Mouse (Mus musculus): ENCODE measurements around the gene Pja2. TPM values are rescaled to one million over a fixed set of nuclear protein-coding genes. Genes with fewer than 3 reads are reported as not detected.
"Not testable (repeated sequence)": the region's sequence is repeated elsewhere in the genome, so short reads cannot be mapped to it uniquely, and the experiment has no call there.

Pja2 gene
- polyA plus RNA-seq, 1 experiment from 2014 or later = 167 TPM

GRCm38 (mm10) chr17:64292740-64293139, 39.0 kb downstream of the Pja2 start:
- Histone ChIP-seq H3K27ac (ENCODE audit: low read length) (no peak overlapping the region), H3K27me3 (replicated peaks; ENCODE audit: control insufficient read depth, insufficient read depth, low read length) (no peaks in the 10 kb centered on the region), H3K4me2 (ENCODE audit: low read length) (no peak overlapping the region), H3K4me3 (replicated peaks; ENCODE audit: low read length) (no peak overlapping the region), H3K9ac (replicated peaks; ENCODE audit: low read depth, low read length) (no peak overlapping the region), H3K4me1 (replicated peaks; ENCODE audit: control insufficient read depth, insufficient read depth, low read length) (no peaks in the 10 kb centered on the region), H3K9me3 (ENCODE audit: control insufficient read depth, low read length) (no peaks in the 10 kb centered on the region), H3K36me3 (ENCODE audit: control insufficient read depth, insufficient read depth) (peaks cover 4% of the 10 kb centered on the region)
- ATAC-seq = no peak
- WGBS = 85% methylated on average over 8 of the region's 8 CpGs

DNA sequence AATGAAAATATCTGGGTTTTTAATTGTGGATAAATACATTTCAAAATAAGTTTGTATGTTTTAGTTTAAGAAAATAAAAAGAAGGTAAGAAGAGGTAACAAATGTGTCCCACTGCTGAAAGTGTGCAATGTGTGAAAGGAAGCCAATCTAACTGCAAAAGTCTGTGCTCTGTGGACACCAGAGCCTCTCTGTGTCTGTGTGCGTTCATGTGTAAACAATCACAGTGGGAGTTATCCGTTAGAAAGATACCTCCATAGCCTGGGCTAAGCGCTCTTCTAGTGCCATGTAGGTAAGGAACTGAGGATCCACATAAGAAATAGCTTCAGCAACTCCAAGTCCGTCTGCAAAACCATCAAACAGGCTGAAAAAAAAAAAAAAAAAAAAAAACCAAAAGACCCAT, 42.0 kb downstream of the Pja2 start:
- H3K4me3 ChIP-seq (replicated peaks; ENCODE audit: low read length) = no peak overlapping the region
- H3K9ac ChIP-seq (replicated peaks; ENCODE audit: low read depth, low read length) = no peak overlapping the region
- no peaks in the 10 kb centered on the region for H3K9me3 ChIP-seq (ENCODE audit: control insufficient read depth, low read length)
- no peak overlapping the region for H3K4me2 ChIP-seq (ENCODE audit: low read length)
- no peaks in the 10 kb centered on the region for H3K27me3 ChIP-seq (replicated peaks; ENCODE audit: control insufficient read depth, insufficient read depth, low read length)
- H3K4me1 ChIP-seq (replicated peaks; ENCODE audit: control insufficient read depth, insufficient read depth, low read length) = no peaks in the 10 kb centered on the region
- WGBS = 45% methylated on average over 4 of the region's 4 CpGs
- ATAC-seq = no peak
- H3K36me3 ChIP-seq (ENCODE audit: control insufficient read depth, insufficient read depth) = peaks cover 10% of the 10 kb centered on the region
- no peak overlapping the region for H3K27ac ChIP-seq (ENCODE audit: low read length)

GRCm38 (mm10) chr17:64288000-64288399, 43.7 kb downstream of the Pja2 start:
- Histone ChIP-seq H3K4me3 (replicated peaks; ENCODE audit: low read length) (no peak overlapping the region), H3K36me3 (ENCODE audit: control insufficient read depth, insufficient read depth) (peaks cover 20% of the 10 kb centered on the region), H3K9ac (replicated peaks; ENCODE audit: low read depth, low read length) (no peak overlapping the region), H3K4me2 (ENCODE audit: low read length) (no peak overlapping the region), H3K27ac (ENCODE audit: low read length) (no peak overlapping the region), H3K27me3 (replicated peaks; ENCODE audit: control insufficient read depth, insufficient read depth, low read length) (no peaks in the 10 kb centered on the region), H3K4me1 (replicated peaks; ENCODE audit: control insufficient read depth, insufficient read depth, low read length) (no peaks in the 10 kb centered on the region), H3K9me3 (ENCODE audit: control insufficient read depth, low read length) (no peaks in the 10 kb centered on the region)
- 79% methylated on average over 7 of the region's 7 CpGs for WGBS
- ATAC-seq = no peak

DNA sequence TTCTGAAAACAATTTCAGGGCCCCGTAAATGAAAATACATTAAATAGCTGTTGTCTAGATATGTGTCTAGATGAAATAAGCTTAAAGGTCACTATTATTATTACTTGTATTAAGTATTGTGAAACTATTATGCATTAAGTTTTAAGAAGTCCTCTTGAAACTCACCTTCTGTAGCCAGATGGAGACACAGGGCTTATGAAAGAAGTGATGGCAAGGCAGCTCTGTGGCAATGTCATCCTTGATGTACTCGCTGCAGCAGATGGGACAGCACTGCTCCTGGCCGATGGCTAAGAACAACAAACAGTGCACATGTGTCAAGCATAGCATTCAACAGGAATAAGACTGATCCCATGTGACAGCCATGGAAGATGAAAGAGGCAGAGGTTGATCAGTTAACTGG, 44.9 kb downstream of the Pja2 start:
- WGBS = 87% methylated on average over 3 of the region's 3 CpGs
- Histone ChIP-seq H3K4me2 (ENCODE audit: low read length) (no peak overlapping the region), H3K4me3 (replicated peaks; ENCODE audit: low read length) (no peak overlapping the region), H3K36me3 (ENCODE audit: control insufficient read depth, insufficient read depth) (peaks cover 20% of the 10 kb centered on the region), H3K27ac (ENCODE audit: low read length) (no peak overlapping the region), H3K9me3 (ENCODE audit: control insufficient read depth, low read length) (no peaks in the 10 kb centered on the region), H3K27me3 (replicated peaks; ENCODE audit: control insufficient read depth, insufficient read depth, low read length) (no peaks in the 10 kb centered on the region), H3K9ac (replicated peaks; ENCODE audit: low read depth, low read length) (no peak overlapping the region), H3K4me1 (replicated peaks; ENCODE audit: control insufficient read depth, insufficient read depth, low read length) (no peaks in the 10 kb centered on the region)
- no peak for ATAC-seq

- H3K27me3 ChIP-seq (replicated peaks; ENCODE audit: control insufficient read depth, insufficient read depth, low read length); H3K9ac ChIP-seq (replicated peaks; ENCODE audit: low read depth, low read length); H3K9me3 ChIP-seq (ENCODE audit: control insufficient read depth, low read length); H3K4me3 ChIP-seq (replicated peaks; ENCODE audit: low read length); ATAC-seq; H3K4me1 ChIP-seq (replicated peaks; ENCODE audit: control insufficient read depth, insufficient read depth, low read length); H3K4me2 ChIP-seq (ENCODE audit: low read length); H3K27ac ChIP-seq (ENCODE audit: low read length): not testable (repeated sequence)
- peaks cover 13% of the 10 kb centered on the region for H3K36me3 ChIP-seq (ENCODE audit: control insufficient read depth, insufficient read depth)
- 42% methylated on average over 3 of the region's 3 CpGs for WGBS
Measured at GRCm38 (mm10) chr17:64281368-64281767, 50.3 kb downstream of the Pja2 start.

- no peak for ATAC-seq
- no peaks in the 10 kb centered on the region; the same call in 1 of the 2 replicates for H3K36me3 ChIP-seq (ENCODE audit: control insufficient read depth, insufficient read depth)
- 83% methylated on average over 9 of the region's 9 CpGs for WGBS
Measured at GRCm38 (mm10) chr17:64277649-64278212, 54.0 kb downstream of the Pja2 start.

GRCm38 (mm10) chr17:64276666-64277065, 55.0 kb downstream of the Pja2 start:
- H3K36me3 ChIP-seq (ENCODE audit: control insufficient read depth, insufficient read depth) = no peaks in the 10 kb centered on the region; the same call in 1 of the 2 replicates
- H3K9me3 ChIP-seq (ENCODE audit: control insufficient read depth, low read length) = no peaks in the 10 kb centered on the region
- H3K9ac ChIP-seq (replicated peaks; ENCODE audit: low read depth, low read length) = no peak overlapping the region
- H3K27ac ChIP-seq (ENCODE audit: low read length) = no peak overlapping the region
- H3K27me3 ChIP-seq (replicated peaks; ENCODE audit: control insufficient read depth, insufficient read depth, low read length) = no peaks in the 10 kb centered on the region
- 85% methylated on average over 5 of the region's 5 CpGs for WGBS
- no peak for ATAC-seq
- H3K4me2 ChIP-seq (ENCODE audit: low read length) = no peak overlapping the region
- no peaks in the 10 kb centered on the region for H3K4me1 ChIP-seq (replicated peaks; ENCODE audit: control insufficient read depth, insufficient read depth, low read length)
- H3K4me3 ChIP-seq (replicated peaks; ENCODE audit: low read length) = no peak overlapping the region

More at GRCm38 (mm10) chr17:64277649-64278212, 54.0 kb downstream of the Pja2 start:
- H3K4me1 ChIP-seq (replicated peaks; ENCODE audit: control insufficient read depth, insufficient read depth, low read length) = no peaks in the 10 kb centered on the region
- no peaks in the 10 kb centered on the region for H3K27me3 ChIP-seq (replicated peaks; ENCODE audit: control insufficient read depth, insufficient read depth, low read length)
- H3K27ac ChIP-seq (ENCODE audit: low read length) = no peak overlapping the region
- no peak overlapping the region for H3K4me2 ChIP-seq (ENCODE audit: low read length)
- H3K9ac ChIP-seq (replicated peaks; ENCODE audit: low read depth, low read length) = no peak overlapping the region
- H3K4me3 ChIP-seq (replicated peaks; ENCODE audit: low read length) = no peak overlapping the region
- no peaks in the 10 kb centered on the region for H3K9me3 ChIP-seq (ENCODE audit: control insufficient read depth, low read length)

DNA sequence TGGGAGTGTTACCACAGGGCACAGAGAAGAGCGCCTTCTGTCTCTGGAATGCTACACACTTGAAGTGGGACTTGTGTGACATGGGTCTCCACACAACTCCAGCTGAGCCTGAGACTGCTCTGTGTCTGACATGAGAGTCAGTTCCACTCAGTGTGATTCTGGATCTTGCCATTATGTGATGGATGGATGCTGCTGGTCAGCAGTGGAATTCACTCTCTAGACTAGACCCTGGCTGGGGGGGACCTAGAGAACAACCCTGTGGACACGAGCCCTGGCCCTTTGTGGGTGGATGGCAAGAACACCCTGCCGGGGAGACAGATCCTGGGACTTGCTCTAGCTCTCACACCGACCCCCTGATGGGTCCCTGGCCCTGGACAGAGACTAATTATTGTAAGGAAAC, 56.5 kb downstream of the Pja2 start:
- no peak overlapping the region for H3K27ac ChIP-seq (ENCODE audit: low read length)
- no peaks in the 10 kb centered on the region for H3K27me3 ChIP-seq (replicated peaks; ENCODE audit: control insufficient read depth, insufficient read depth, low read length)
- no peak overlapping the region for H3K9ac ChIP-seq (replicated peaks; ENCODE audit: low read depth, low read length)
- WGBS = 84% methylated on average over 4 of the region's 4 CpGs
- H3K4me3 ChIP-seq (replicated peaks; ENCODE audit: low read length) = no peak overlapping the region
- no peaks in the 10 kb centered on the region for H3K9me3 ChIP-seq (ENCODE audit: control insufficient read depth, low read length)
- H3K4me2 ChIP-seq (ENCODE audit: low read length) = no peak overlapping the region
- H3K4me1 ChIP-seq (replicated peaks; ENCODE audit: control insufficient read depth, insufficient read depth, low read length) = no peaks in the 10 kb centered on the region
- no peaks in the 10 kb centered on the region; the same call in 1 of the 2 replicates for H3K36me3 ChIP-seq (ENCODE audit: control insufficient read depth, insufficient read depth)
- no peak for ATAC-seq

- 96% methylated on average over 10 of the region's 10 CpGs for WGBS
- ATAC-seq = 0 out of 2 replicates have a peak, but pooled peaks have one; percentile 5
- Histone ChIP-seq H3K4me3 (replicated peaks; ENCODE audit: low read length) (no peak overlapping the region), H3K9ac (replicated peaks; ENCODE audit: low read depth, low read length) (no peak overlapping the region), H3K27me3 (replicated peaks; ENCODE audit: control insufficient read depth, insufficient read depth, low read length) (no peaks in the 10 kb centered on the region), H3K27ac (ENCODE audit: low read length) (no peak overlapping the region), H3K4me2 (ENCODE audit: low read length) (no peak overlapping the region), H3K36me3 (ENCODE audit: control insufficient read depth, insufficient read depth) (no peaks in the 10 kb centered on the region), H3K9me3 (ENCODE audit: control insufficient read depth, low read length) (no peaks in the 10 kb centered on the region), H3K4me1 (replicated peaks; ENCODE audit: control insufficient read depth, insufficient read depth, low read length) (no peaks in the 10 kb centered on the region)
Measured at GRCm38 (mm10) chr17:64274341-64275105, 57.2 kb downstream of the Pja2 start.
